Mouse (Mus musculus) liver, embryonic 14.5 days (tissue): Measurements from ENCODE around the gene Tmem191c. TPM values are rescaled to one million over a fixed set of nuclear protein-coding genes. Genes with fewer than 3 reads are reported as not detected.

Source experiments
- ATAC-seq: fragments of 200-750 bp; cut with Nextera tagmentation; 2 replicates; pipeline ENCODE4 v1.8.0; 2017; ENCODE audit warnings: moderate number of reproducible peaks, mild to moderate bottlenecking, moderate library complexity; ENCODE audit not compliant: insufficient read depth
- DNase-seq, 3 experiments: peaks; one replicate each; pipeline ENCODE4 v3.0.0-alpha.2; 2012 to 2013; ENCODE audit warnings: low read depth in 3 of 3, low spot score in 3 of 3
- H3K27ac ChIP-seq: fragments of 300-500 bp; sonication (generic); 2 replicates; pipeline ENCODE4 v1.5.1; 2014; ENCODE audit warnings: moderate library complexity, mild to moderate bottlenecking, control low read depth, inconsistent platforms
- H3K27me3 ChIP-seq: fragments of 300-500 bp; sonication (generic); 2 replicates; pipeline ENCODE4 v1.6.1; 2014; ENCODE audit warnings: mild to moderate bottlenecking, low read length, moderate library complexity; ENCODE audit not compliant: control insufficient read depth, insufficient read depth
- H3K36me3 ChIP-seq: fragments of 300-500 bp; sonication (generic); replicated peaks from 2 replicates; pipeline ENCODE4 v1.6.1; 2014; ENCODE audit warnings: low read depth; ENCODE audit not compliant: control insufficient read depth, insufficient read depth
- H3K4me1 ChIP-seq, 2 experiments: fragments of 200-500 bp in 1 of 2; fragments of 300-500 bp in 1 of 2; sonication (generic) in 1 of 2; replicated peaks; 2 replicates each; pipeline ENCODE4 v1.6.1; 2012 to 2014; ENCODE audit warnings: antibody characterized with exemption in 1 of 2, inconsistent platforms in 1 of 2, low read length in 1 of 2; ENCODE audit not compliant: control insufficient read depth in 2 of 2, insufficient read depth in 2 of 2
- H3K4me2 ChIP-seq: fragments of 300-500 bp; sonication (generic); 2 replicates; pipeline ENCODE4 v1.6.1; 2014; ENCODE audit warnings: low read depth, mild to moderate bottlenecking, control low read depth, moderate library complexity
- H3K4me3 ChIP-seq, 2 experiments: fragments of 200-500 bp in 1 of 2; fragments of 300-500 bp in 1 of 2; sonication (generic) in 1 of 2; 2 replicates each; pipeline ENCODE4 v1.5.1; 2012 to 2014; ENCODE audit warnings: low read depth in 2 of 2, low read length in 2 of 2, mild to moderate bottlenecking in 2 of 2, control low read depth in 1 of 2, inconsistent platforms in 1 of 2, moderate library complexity in 1 of 2; ENCODE audit not compliant: insufficient read depth in 1 of 2
- H3K9ac ChIP-seq: fragments of 300-500 bp; sonication (generic); replicated peaks from 2 replicates; pipeline ENCODE4 v1.6.1; 2014; ENCODE audit warnings: mild to moderate bottlenecking, control low read depth, moderate library complexity
- H3K9me3 ChIP-seq: fragments of 300-500 bp; sonication (generic); 2 replicates; pipeline ENCODE4 v1.6.1; 2016; ENCODE audit warnings: low read length, mixed read lengths; ENCODE audit not compliant: control insufficient read depth
- CTCF ChIP-seq: IDR thresholded peaks from 2 replicates; pipeline ENCODE4 v1.5.1; 2016; ENCODE audit warnings: antibody characterized with exemption, low read depth, control low read depth
- EP300 ChIP-seq: IDR thresholded peaks from 2 replicates; pipeline ENCODE4 v1.6.1; 2016; ENCODE audit warnings: antibody characterized with exemption, low read depth
- WGBS: fragments of 180-500 bp; shearing (Covaris S2); extraction: QIAGEN DNeasy Blood & Tissue Kit; methylation state at CpG from one replicate; pipeline ENCODE4 v1.1.7; 2014; ENCODE audit not compliant: insufficient replicate concordance; 5-methylcytosine and 5-hydroxymethylcytosine counted together
- polyA plus RNA-seq, 2 experiments: library from polyadenylated mRNA; depleted of rRNA in 1 of 2; stranded (reverse) in 1 of 2; unstranded in 1 of 2; fragments of >200 nt; fragmentation: Nextera tagmentation in 1 of 2; extraction: Ambion mirVana in 1 of 2; gene quantifications; 2 replicates each; pipeline versions ENCODE4 v1.2.1 to v1.2.3; 2012 to 2014

Gene Tmem191c
- polyA plus RNA-seq, 2 experiments: 1.6 to 4.3 TPM

- DNase-seq: peak in 1 of 3 experiments; percentile 63
Measured at GRCm38 (mm10) chr16:17252086-17252726, 23.7 kb upstream of the Tmem191c start.

GRCm38 (mm10) chr16:17252841-17253240 lies 23.0 kb upstream of the Tmem191c start:
- no peak overlapping the region for H3K4me3 ChIP-seq
- no peaks in the 10 kb centered on the region; the same call in 1 of the 2 replicates for H3K36me3 ChIP-seq
- H3K4me2 ChIP-seq: peak overlapping the region; percentile 50
- WGBS: 26% methylated on average over 7 of the region's 7 CpGs
- ATAC-seq (peak; percentile 44), DNase-seq (no peak)
- peak overlapping the region; percentile 49 for H3K27ac ChIP-seq
- peak overlapping the region; percentile 19 for H3K9ac ChIP-seq
- TF ChIP-seq CTCF (no peak), EP300 (no peak)
- peaks cover 48 to 56% of the 10 kb centered on the region in 2 experiments for H3K4me1 ChIP-seq
- H3K9me3 ChIP-seq: no peaks in the 10 kb centered on the region
- H3K27me3 ChIP-seq: no peaks in the 10 kb centered on the region

More at GRCm38 (mm10) chr16:17252086-17252726, 23.7 kb upstream of the Tmem191c start:
- H3K36me3 ChIP-seq: no peaks in the 10 kb centered on the region
- H3K9ac ChIP-seq: peak overlapping the region; percentile 21; the same call in 1 of the 2 replicates
- no peak overlapping the region for H3K4me3 ChIP-seq
- peaks cover 50 to 60% of the 10 kb centered on the region in 2 experiments for H3K4me1 ChIP-seq
- no peaks in the 10 kb centered on the region for H3K27me3 ChIP-seq
- peak overlapping the region; percentile 49 for H3K27ac ChIP-seq
- peak overlapping the region; percentile 50 for H3K4me2 ChIP-seq
- H3K9me3 ChIP-seq: no peaks in the 10 kb centered on the region
- TF ChIP-seq EP300 (peak; percentile 92), CTCF (no peak)
- ATAC-seq: peak; percentile 87
- WGBS: 20% methylated on average over 3 of the region's 3 CpGs

- Histone ChIP-seq H3K9ac (no peak overlapping the region), H3K27ac (no peak overlapping the region), H3K4me3 (no peak overlapping the region), H3K4me1 (peaks cover 44 to 45% of the 10 kb centered on the region in 2 experiments), H3K9me3 (no peaks in the 10 kb centered on the region), H3K27me3 (no peaks in the 10 kb centered on the region), H3K36me3 (no peaks in the 10 kb centered on the region; the same call in 1 of the 2 replicates), H3K4me2 (peak overlapping the region; percentile 26; the same call in 1 of the 2 replicates)
- no peak for TF ChIP-seq CTCF
- no peak for TF ChIP-seq EP300
- ATAC-seq (no peak), DNase-seq (no peak)
- 74% methylated on average over 4 of the region's 4 CpGs for WGBS
Measured at GRCm38 (mm10) chr16:17254005-17254597, 21.8 kb upstream of the Tmem191c start.

- Histone ChIP-seq H3K27ac (no peak overlapping the region), H3K36me3 (no peaks in the 10 kb centered on the region; the same call in 1 of the 2 replicates), H3K4me1 (peaks cover 33 to 36% of the 10 kb centered on the region in 2 experiments), H3K4me3 (no peak overlapping the region), H3K27me3 (no peaks in the 10 kb centered on the region), H3K9ac (no peak overlapping the region), H3K4me2 (no peak overlapping the region), H3K9me3 (no peaks in the 10 kb centered on the region)
- ATAC-seq (no peak), DNase-seq (no peak)
- no peak for TF ChIP-seq CTCF
- no peak for TF ChIP-seq EP300
- 59% methylated on average over 2 of the region's 2 CpGs for WGBS
Measured at GRCm38 (mm10) chr16:17255270-17255669, 20.6 kb upstream of the Tmem191c start.

- no peaks in the 10 kb centered on the region; the same call in 1 of the 2 replicates for H3K36me3 ChIP-seq
Measured at GRCm38 (mm10) chr16:17257359-17257821, 18.5 kb upstream of the Tmem191c start.

More at GRCm38 (mm10) chr16:17257359-17257821, 18.5 kb upstream of the Tmem191c start:
- Histone ChIP-seq H3K9ac (no peak overlapping the region), H3K4me3 (no peak overlapping the region), H3K27ac (no peak overlapping the region), H3K4me2 (no peak overlapping the region), H3K9me3 (no peaks in the 10 kb centered on the region), H3K4me1 (peaks cover 16 to 21% of the 10 kb centered on the region in 2 experiments), H3K27me3 (no peaks in the 10 kb centered on the region)
- TF ChIP-seq EP300: no peak
- TF ChIP-seq CTCF: peak; percentile 33; the same call in 1 of the 2 replicates
- no peak for DNase-seq
- 70% methylated on average over 9 of the region's 9 CpGs for WGBS
- no peak for ATAC-seq
